Mouse (Mus musculus) lung, postnatal 0 days (tissue): ENCODE measurements at regions not wholly inside any gene's neighbourhood (a gene's known extent, or its start where the extent isn't known, plus 50 kb on each side); places are given as distances from the start of the nearest gene placed in this dataset.

Experiments used
- CTCF ChIP-seq: IDR thresholded peaks from 2 replicates; pipeline ENCODE4 v1.5.1; 2016; ENCODE audit warnings: antibody characterized with exemption, mild to moderate bottlenecking
- EP300 ChIP-seq: IDR thresholded peaks from 2 replicates; pipeline ENCODE4 v1.6.1; 2016; ENCODE audit warnings: antibody characterized with exemption, mild to moderate bottlenecking, control low read depth

GRCm38 (mm10) chr5:43152881-43153280 lies 80.1 kb upstream of the Cpeb2 start:
- no peak for TF ChIP-seq CTCF
- TF ChIP-seq EP300 = no peak
